Mouse (Mus musculus): ENCODE measurements around the gene Spast.

GRCm38 (mm10) chr17:74430074-74430473 lies 91.3 kb downstream of the Spast start:
- TF ChIP-seq GATA1 (IDR thresholded peaks at IDR 0.05; ENCODE audit: low read length): no peak
- no peak for TF ChIP-seq TAL1 (IDR thresholded peaks at IDR 0.05; ENCODE audit: low read length)

Data from erythroblast, embryonic 14.5 days (primary cell).